Mouse (Mus musculus) liver, adult (tissue): ENCODE data around the gene Fbxw10.

Source experiments
- GATA4 ChIP-seq: IDR thresholded peaks from 2 replicates; pipeline ENCODE4 v1.6.1; 2014; ENCODE audit warnings: mild to moderate bottlenecking, low read length; ENCODE audit not compliant: insufficient replicate concordance

Fbxw10 gene

GRCm38 (mm10) chr11:62825222-62826105 is 21.4 kb upstream of the Fbxw10 start:
- TF ChIP-seq GATA4, result no peak

- TF ChIP-seq GATA4, result no peak
These were observed 20.6 kb upstream of the Fbxw10 start for GRCm38 (mm10) chr11:62826106-62826733.

GRCm38 (mm10) chr11:62827135-62827534 is 19.7 kb upstream of the Fbxw10 start:
- TF ChIP-seq GATA4, result no peak

- TF ChIP-seq GATA4, result no peak
These were observed 19.0 kb upstream of the Fbxw10 start for GRCm38 (mm10) chr11:62827911-62828310.

DNA sequence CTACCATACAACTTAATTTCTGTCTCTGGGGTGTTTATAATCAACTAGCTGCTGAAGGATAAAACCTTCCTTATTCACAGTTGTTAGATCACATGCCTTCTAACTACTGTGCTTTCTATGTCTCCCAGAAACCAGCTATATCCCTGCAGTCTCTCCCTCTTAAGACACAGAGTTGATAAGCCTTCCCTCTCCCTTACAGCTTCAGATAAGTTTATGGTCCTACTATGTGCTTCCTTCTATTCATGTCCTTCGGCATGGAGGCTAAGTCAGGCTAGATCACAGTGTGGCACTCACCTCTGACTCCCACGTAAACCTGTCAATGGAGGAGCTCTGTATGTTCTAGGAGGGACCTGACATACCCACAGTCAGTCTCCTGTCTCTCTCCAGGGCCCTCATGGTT is 16.5 kb upstream of the Fbxw10 start:
- no peak for TF ChIP-seq GATA4

- TF ChIP-seq GATA4, result no peak
These were observed 15.0 kb upstream of the Fbxw10 start for GRCm38 (mm10) chr11:62831906-62832305.

DNA sequence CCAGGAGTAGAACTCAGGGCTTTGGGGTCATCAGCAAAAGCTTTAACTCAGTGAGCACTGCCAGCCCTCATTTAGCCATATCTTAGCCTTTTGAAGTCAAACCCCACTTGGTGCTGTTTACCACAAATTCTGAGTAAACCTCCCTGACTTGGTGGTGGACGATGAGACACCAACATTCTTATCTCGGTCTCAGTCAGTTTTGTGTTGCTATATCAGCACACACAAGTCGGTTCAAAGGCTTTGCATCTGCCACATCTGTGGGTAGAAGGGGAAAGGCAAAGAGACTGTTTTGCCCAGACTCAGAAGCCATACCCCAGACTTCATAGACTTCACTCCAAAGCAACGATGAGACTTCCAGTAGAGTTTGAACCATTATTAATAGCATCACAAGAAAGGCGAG is 2.3 kb upstream of the Fbxw10 start:
- TF ChIP-seq GATA4, result no peak

DNA sequence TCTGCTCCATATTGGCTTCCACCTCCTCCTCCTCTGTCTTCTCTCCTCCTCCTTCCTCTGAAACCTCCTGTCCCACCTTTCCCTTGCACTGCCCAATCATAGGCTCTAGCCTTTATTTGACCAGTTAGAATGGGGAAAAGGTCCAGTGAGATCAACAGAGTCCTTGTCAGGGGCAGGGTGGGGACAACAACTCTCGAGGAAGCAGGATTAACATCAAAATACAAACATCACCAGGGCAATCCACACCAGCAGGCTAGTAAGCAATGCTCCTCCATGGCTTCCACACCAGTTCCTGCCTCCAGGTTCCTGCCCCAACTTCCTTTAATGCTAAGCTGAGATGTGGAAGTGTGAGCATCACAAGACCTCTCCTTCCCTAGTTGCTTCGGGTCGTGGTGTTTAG is 1.1 kb upstream of the Fbxw10 start:
- no peak for TF ChIP-seq GATA4

DNA sequence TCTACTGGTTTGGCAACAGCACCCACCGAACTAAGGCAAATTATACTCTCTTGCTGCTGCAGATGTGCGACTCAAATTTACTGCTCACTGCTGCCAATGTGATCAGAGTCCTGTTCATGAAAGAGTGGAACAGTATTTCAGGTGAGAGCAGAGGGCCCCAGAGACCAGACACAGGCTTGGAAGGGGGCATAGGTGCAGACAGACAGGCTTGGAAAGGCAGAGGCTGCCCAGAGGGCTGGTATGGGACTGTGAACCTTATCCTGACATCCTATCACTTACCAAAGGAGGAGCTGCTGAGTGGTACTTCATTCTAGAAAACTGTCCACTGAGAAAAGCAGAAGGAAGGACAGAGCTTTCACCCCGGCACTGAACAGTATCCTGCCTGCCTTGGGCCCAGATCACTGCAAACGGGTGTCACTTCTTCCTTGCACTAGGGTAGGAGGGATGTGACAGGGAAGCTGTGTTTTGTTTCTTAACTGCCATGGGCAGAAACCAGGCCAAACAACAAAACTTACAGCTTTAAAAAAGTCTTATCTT is 854 bp downstream of the Fbxw10 start:
- TF ChIP-seq GATA4, result no peak

DNA sequence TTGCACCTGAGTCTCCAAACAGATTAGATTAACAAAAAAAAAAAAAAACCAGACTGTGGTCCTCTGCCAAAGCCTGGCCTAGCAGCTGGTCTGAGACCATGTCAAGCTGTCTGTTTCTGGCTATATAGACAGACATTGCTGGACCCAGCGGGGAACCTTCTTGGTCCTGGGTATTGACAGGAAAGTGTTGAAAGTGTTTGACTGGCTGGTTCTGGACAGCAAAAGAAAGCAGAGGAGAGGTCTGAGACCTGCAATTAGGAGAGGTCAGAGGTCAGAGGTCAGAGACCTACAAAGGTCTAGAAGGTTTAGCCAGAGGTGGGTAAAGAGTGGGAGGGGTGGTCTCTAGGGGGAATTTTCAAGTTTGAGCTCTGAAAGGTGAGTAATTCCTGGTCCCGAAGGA is 1.4 kb downstream of the Fbxw10 start:
- TF ChIP-seq GATA4, result no peak

- TF ChIP-seq GATA4, result no peak
These were observed 4.3 kb downstream of the Fbxw10 start for GRCm38 (mm10) chr11:62851199-62851598.

GRCm38 (mm10) chr11:62853334-62853733 is 6.5 kb downstream of the Fbxw10 start:
- no peak for TF ChIP-seq GATA4

DNA sequence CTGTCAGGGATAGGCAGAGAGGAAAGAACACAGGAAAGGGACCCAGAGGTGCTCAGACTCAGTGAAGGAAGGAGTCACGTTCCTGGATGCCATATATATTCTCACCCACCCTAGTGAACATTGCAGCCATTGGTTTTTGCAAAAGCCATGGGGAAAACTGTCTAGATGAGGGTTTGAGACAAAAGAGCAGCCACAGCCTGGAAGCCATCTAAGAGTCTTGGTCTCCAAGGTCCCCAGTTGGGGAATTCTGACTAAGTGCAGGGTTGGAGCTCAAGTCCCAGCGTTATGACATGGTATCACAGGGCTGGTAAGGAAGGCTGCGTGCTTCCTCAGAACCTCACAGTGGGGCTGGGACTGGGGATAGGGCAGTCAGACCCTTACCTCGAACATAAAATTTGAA is 18.7 kb downstream of the Fbxw10 start:
- no peak for TF ChIP-seq GATA4

DNA sequence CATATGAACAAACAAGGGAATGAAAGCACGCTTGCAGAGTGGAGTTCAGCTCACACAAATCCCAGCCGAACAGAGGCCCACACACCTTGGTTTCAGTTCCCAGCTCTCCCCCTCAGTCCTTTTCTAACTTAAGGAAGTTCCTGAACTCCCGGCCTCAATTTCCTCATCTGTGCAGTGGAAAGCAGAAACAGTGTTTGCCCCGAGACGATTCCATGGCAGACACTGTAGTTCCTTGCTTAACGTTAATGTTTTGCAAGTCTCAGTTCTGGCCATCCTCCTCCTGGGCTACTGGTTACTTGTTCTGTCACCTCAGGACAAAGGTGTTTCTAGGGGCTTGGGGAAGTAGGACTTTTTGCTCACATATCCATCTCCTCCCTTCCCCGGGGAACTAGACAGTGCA is 19.8 kb downstream of the Fbxw10 start:
- TF ChIP-seq GATA4, result no peak

DNA sequence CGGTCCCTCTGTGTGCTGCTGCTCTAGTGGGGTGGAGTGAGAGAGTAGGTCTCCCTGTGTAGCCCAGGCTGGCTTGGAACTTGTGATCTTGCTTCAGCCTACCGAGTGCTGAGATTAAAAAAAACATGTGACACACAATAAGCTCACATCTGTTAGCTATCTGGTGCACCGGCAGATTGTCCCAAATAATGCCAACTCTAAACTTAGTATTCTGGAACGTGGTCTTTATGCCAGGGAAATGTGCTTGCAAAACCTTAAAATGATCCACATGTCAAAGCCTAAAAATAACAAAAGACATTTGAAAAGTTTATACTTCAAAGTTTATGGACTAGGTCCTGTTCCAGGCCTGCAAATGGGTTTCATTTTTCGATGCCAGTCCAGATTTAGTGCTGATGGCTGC is 22.3 kb downstream of the Fbxw10 start:
- TF ChIP-seq GATA4, result no peak

- no peak for TF ChIP-seq GATA4
These were observed 23.0 kb downstream of the Fbxw10 start for GRCm38 (mm10) chr11:62869715-62870371.
